27 mouse cellular contexts compared by ENCODE assay signal in the genomic region with DNA sequence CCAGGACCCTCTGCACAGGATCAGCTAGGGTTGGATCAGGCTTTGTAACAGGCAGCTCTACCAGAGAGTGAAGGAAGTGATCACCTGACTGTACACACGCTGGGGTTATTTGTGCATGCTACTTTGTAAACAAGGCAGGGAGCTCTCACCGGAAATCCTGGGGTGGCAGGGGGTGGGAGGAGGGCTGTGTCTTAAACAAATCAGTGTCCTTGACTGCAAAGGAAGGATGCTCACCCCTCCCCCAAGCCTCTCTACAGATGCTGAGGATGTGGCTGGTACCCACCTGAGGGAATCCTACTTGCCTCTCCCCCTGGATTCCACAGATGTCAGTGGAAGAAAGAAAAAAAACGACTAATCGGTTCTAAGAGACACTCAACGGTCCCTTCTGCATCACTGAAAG.
DNase-seq lines count a peak whose midpoint lies in the region; ATAC-seq and TF ChIP-seq lines count a peak whose summit lies in the region.
"Had no signal": no experiment of that assay in that cellular context is flagged by ENCODE, and none has a peak within 500 bp of the region (broad histone marks: within the 10 kb centered on the region; RNA-seq: fewer than 3 reads in every experiment).

No protein-coding gene starts in this region.

- no peak for TF ChIP-seq CTCF in hindbrain, postnatal 0 days (IDR thresholded peaks at IDR 0.05; ENCODE audit: low read depth)
- TF ChIP-seq CTCF in thymus, adult 2 months (IDR thresholded peaks at IDR 0.05; ENCODE audit: borderline replicate concordance, control insufficient read depth, extremely low read depth, insufficient read depth, low read length, poor library complexity): no peak

- H3K4me2 ChIP-seq in hindbrain, postnatal 0 days (ENCODE audit: low read depth, low read length): no peak overlapping the region
- H3K4me2 ChIP-seq in hindbrain, embryonic 13.5 days: no peak overlapping the region
- H3K4me2 ChIP-seq in midbrain, embryonic 16.5 days (ENCODE audit: low read length): no peak overlapping the region
- no peak overlapping the region for H3K4me2 ChIP-seq in midbrain, embryonic 15.5 days
- no peak overlapping the region for H3K4me2 ChIP-seq in forebrain, embryonic 12.5 days
- H3K4me2 ChIP-seq: forebrain, embryonic 15.5 days; heart, embryonic 12.5 days; hindbrain, embryonic 12.5 days; limb, embryonic 12.5 days; liver, embryonic 11.5 days; midbrain, embryonic 11.5 days had no signal

- H3K4me1 ChIP-seq in hindbrain, postnatal 0 days (ENCODE audit: insufficient read depth, low read length): no peaks in the 10 kb centered on the region
- peaks cover 14% of the 10 kb centered on the region for H3K4me1 ChIP-seq in hindbrain, embryonic 13.5 days (replicated peaks)
- peaks cover 8% of the 10 kb centered on the region for H3K4me1 ChIP-seq in midbrain, embryonic 16.5 days (ENCODE audit: control insufficient read depth, insufficient read depth, low read length)
- peaks cover 16% of the 10 kb centered on the region for H3K4me1 ChIP-seq in midbrain, embryonic 15.5 days
- peaks cover 25% of the 10 kb centered on the region for H3K4me1 ChIP-seq in embryonic facial prominence, embryonic 10.5 days
- H3K4me1 ChIP-seq in forebrain, embryonic 12.5 days: peaks cover 13% of the 10 kb centered on the region
- H3K4me1 ChIP-seq in thymus, adult 2 months (replicated peaks; ENCODE audit: control insufficient read depth, insufficient read depth, low read length): 0 out of 2 replicates have a peak, but pooled peaks cover 4% of the 10 kb centered on the region

- H3K9ac ChIP-seq in hindbrain, postnatal 0 days (replicated peaks; ENCODE audit: low read length): no peak overlapping the region
- H3K9ac ChIP-seq in hindbrain, embryonic 13.5 days: no peak overlapping the region; the same call in 1 of the 2 replicates
- H3K9ac ChIP-seq in midbrain, embryonic 16.5 days (ENCODE audit: low read depth, low read length): no peak overlapping the region
- H3K9ac ChIP-seq in midbrain, embryonic 15.5 days: no peak overlapping the region
- H3K9ac ChIP-seq in forebrain, embryonic 12.5 days: no peak overlapping the region
- H3K9ac ChIP-seq: forebrain, embryonic 15.5 days; heart, embryonic 12.5 days; hindbrain, embryonic 12.5 days; limb, embryonic 12.5 days; liver, postnatal 0 days had no signal

- peak; percentile 12; the same call in 1 of the 2 replicates for ATAC-seq in hindbrain, postnatal 0 days
- ATAC-seq in hindbrain, embryonic 13.5 days (ENCODE audit: low FRiP score): no peak
- ATAC-seq in midbrain, embryonic 16.5 days: 0 out of 2 replicates have a peak, but pooled peaks have one; percentile 21
- ATAC-seq in midbrain, embryonic 15.5 days (replicated peaks): no peak
- ATAC-seq in forebrain, embryonic 12.5 days (ENCODE audit: low FRiP score): no peak
- ATAC-seq: liver, postnatal 0 days had no signal

- no peaks in the 10 kb centered on the region for H3K9me3 ChIP-seq in hindbrain, postnatal 0 days (ENCODE audit: low read length)
- no peaks in the 10 kb centered on the region for H3K9me3 ChIP-seq in hindbrain, embryonic 13.5 days
- no peaks in the 10 kb centered on the region for H3K9me3 ChIP-seq in midbrain, embryonic 16.5 days (replicated peaks; ENCODE audit: control insufficient read depth, low read length, poor library complexity, severe bottlenecking)
- H3K9me3 ChIP-seq in midbrain, embryonic 15.5 days: no peaks in the 10 kb centered on the region
- peaks cover 3% of the 10 kb centered on the region; the same call in 1 of the 2 replicates for H3K9me3 ChIP-seq in embryonic facial prominence, embryonic 10.5 days
- H3K9me3 ChIP-seq in forebrain, embryonic 12.5 days: no peaks in the 10 kb centered on the region
- H3K9me3 ChIP-seq: forebrain, embryonic 15.5 days; hindbrain, embryonic 12.5 days had no signal

- TF ChIP-seq POLR2A in thymus, adult 2 months (IDR thresholded peaks at IDR 0.05; ENCODE audit: control insufficient read depth, extremely low read depth, insufficient read depth, low read length, poor library complexity): no peak

- no peaks in the 10 kb centered on the region for H3K36me3 ChIP-seq in hindbrain, postnatal 0 days (ENCODE audit: insufficient read depth, low read length)
- no peaks in the 10 kb centered on the region for H3K36me3 ChIP-seq in hindbrain, embryonic 13.5 days
- H3K36me3 ChIP-seq in midbrain, embryonic 16.5 days (ENCODE audit: control insufficient read depth, insufficient read depth, low read length): no peaks in the 10 kb centered on the region
- no peaks in the 10 kb centered on the region for H3K36me3 ChIP-seq in midbrain, embryonic 15.5 days (replicated peaks)
- H3K36me3 ChIP-seq in embryonic facial prominence, embryonic 10.5 days (replicated peaks): no peaks in the 10 kb centered on the region
- H3K36me3 ChIP-seq in forebrain, embryonic 12.5 days (replicated peaks): no peaks in the 10 kb centered on the region
- no peaks in the 10 kb centered on the region for H3K36me3 ChIP-seq in thymus, adult 2 months (ENCODE audit: control insufficient read depth, insufficient read depth, low read length)
- H3K36me3 ChIP-seq: forebrain, embryonic 15.5 days; heart, embryonic 12.5 days; hindbrain, embryonic 12.5 days; limb, embryonic 12.5 days had no signal

- no peaks in the 10 kb centered on the region for H3K27me3 ChIP-seq in hindbrain, postnatal 0 days (ENCODE audit: insufficient read depth, low read length)
- no peaks in the 10 kb centered on the region for H3K27me3 ChIP-seq in hindbrain, embryonic 13.5 days
- no peaks in the 10 kb centered on the region for H3K27me3 ChIP-seq in midbrain, embryonic 16.5 days (ENCODE audit: control insufficient read depth, insufficient read depth, low read depth, low read length)
- no peaks in the 10 kb centered on the region for H3K27me3 ChIP-seq in midbrain, embryonic 15.5 days (replicated peaks)
- H3K27me3 ChIP-seq in embryonic facial prominence, embryonic 10.5 days (replicated peaks; ENCODE audit: low read depth, poor library complexity, severe bottlenecking): peaks cover 6% of the 10 kb centered on the region; the same call in 1 of the 2 replicates
- peaks cover 6% of the 10 kb centered on the region; the same call in 1 of the 2 replicates for H3K27me3 ChIP-seq in forebrain, embryonic 12.5 days
- H3K27me3 ChIP-seq in thymus, adult 2 months (ENCODE audit: control insufficient read depth, insufficient read depth, low read length): no peaks in the 10 kb centered on the region
- H3K27me3 ChIP-seq: CH12.LX; forebrain, embryonic 15.5 days; heart, embryonic 12.5 days; hindbrain, embryonic 12.5 days; limb, embryonic 12.5 days had no signal

- WGBS in hindbrain, postnatal 0 days: 13% methylated on average over 5 of the region's 5 CpGs
- WGBS in hindbrain, embryonic 13.5 days: 12% methylated on average over 5 of the region's 5 CpGs
- 14% methylated on average over 5 of the region's 5 CpGs for WGBS in midbrain, embryonic 16.5 days
- WGBS in midbrain, embryonic 15.5 days: 16% methylated on average over 5 of the region's 5 CpGs
- WGBS in embryonic facial prominence, embryonic 10.5 days: 13% methylated on average over 5 of the region's 5 CpGs
- whole genome bisulfite sequencing in forebrain, embryonic 12.5 days: 17% methylated on average over 5 of the region's 5 CpGs
- 73% methylated on average over 5 of the region's 5 CpGs for WGBS in thymus, adult 2 months

- no peak for DNase-seq in hindbrain, postnatal 0 days (ENCODE audit: low spot score)
- no peak for DNase-seq in embryonic facial prominence, embryonic 10.5 days (ENCODE audit: low spot score)
- no peak for DNase-seq in thymus, adult 2 months
- DNase-seq: adrenal gland, adult 2 months; B cell, adult 2 months; cerebellum, adult 8-10 months; cerebellum, postnatal 36 days; embryo, embryonic 11 days; gastrocnemius, postnatal 10 days; heart, postnatal 10 days; kidney, adult 9 months; layer of hippocampus, postnatal 36 days; liver, postnatal 0 days; lung, postnatal 14 days; right cerebral cortex, postnatal 14 days had no signal

- no peak overlapping the region for H3K4me3 ChIP-seq in hindbrain, postnatal 0 days (ENCODE audit: low read length)
- H3K4me3 ChIP-seq in hindbrain, embryonic 13.5 days: no peak overlapping the region
- no peak overlapping the region for H3K4me3 ChIP-seq in midbrain, embryonic 16.5 days (ENCODE audit: low read depth, low read length)
- H3K4me3 ChIP-seq in midbrain, embryonic 15.5 days: no peak overlapping the region
- no peak overlapping the region for H3K4me3 ChIP-seq in embryonic facial prominence, embryonic 10.5 days
- no peak overlapping the region for H3K4me3 ChIP-seq in forebrain, embryonic 12.5 days (replicated peaks)
- no peak overlapping the region for H3K4me3 ChIP-seq in thymus, adult 2 months (ENCODE audit: control insufficient read depth, insufficient read depth, low read length)
- H3K4me3 ChIP-seq: forebrain, embryonic 15.5 days; heart, embryonic 12.5 days; hindbrain, embryonic 12.5 days; limb, embryonic 12.5 days had no signal

- no peak overlapping the region for H3K27ac ChIP-seq in hindbrain, postnatal 0 days
- H3K27ac ChIP-seq in hindbrain, embryonic 13.5 days: no peak overlapping the region
- H3K27ac ChIP-seq in midbrain, embryonic 16.5 days (ENCODE audit: low read length): no peak overlapping the region
- no peak overlapping the region for H3K27ac ChIP-seq in midbrain, embryonic 15.5 days
- 0 out of 2 replicates have a peak overlapping the region, but pooled peaks have one; percentile 30 for H3K27ac ChIP-seq in embryonic facial prominence, embryonic 10.5 days (replicated peaks)
- H3K27ac ChIP-seq in forebrain, embryonic 12.5 days: no peak overlapping the region
- H3K27ac ChIP-seq in thymus, adult 2 months (ENCODE audit: control insufficient read depth, insufficient read depth, low read length): no peak overlapping the region
- H3K27ac ChIP-seq: forebrain, embryonic 15.5 days; hindbrain, embryonic 12.5 days; limb, embryonic 12.5 days; stomach, postnatal 0 days had no signal

Comparison
In these comparisons a context has a peak if more than half of its experiments do, and no peak if none do; other contexts are left out.
1. ATAC-seq: peak in hindbrain, postnatal 0 days (single experiment) and midbrain, embryonic 16.5 days (single experiment); none in hindbrain, embryonic 13.5 days (single experiment), midbrain, embryonic 15.5 days (single experiment) and forebrain, embryonic 12.5 days (single experiment).